Mouse (Mus musculus) forebrain, embryonic 11.5 days (tissue): ENCODE results near the gene Olfr221. TPM values are rescaled to one million over a fixed set of nuclear protein-coding genes. Genes with fewer than 3 reads are reported as not detected.
A peak's percentile ranks its signal among the peaks of the same experiment; 100 is the strongest.
"Not testable (repeated sequence)": the region's sequence is repeated elsewhere in the genome, so short reads cannot be mapped to it uniquely, and the experiment has no call there.

Source experiments
- ATAC-seq: fragments of 200-750 bp; cut with Nextera tagmentation; replicated peaks from 2 replicates; pipeline ENCODE4 v1.8.0; 2017; ENCODE audit warnings: moderate TSS enrichment; ENCODE audit not compliant: low FRiP score
- DNase-seq: peaks from one replicate; pipeline ENCODE4 v3.0.0-alpha.2; 2017; ENCODE audit warnings: low spot score
- H3K27ac ChIP-seq: fragments of 300-500 bp; sonication (generic); 2 replicates; pipeline ENCODE4 v1.5.1; 2014; ENCODE audit warnings: low read depth, low read length
- H3K27me3 ChIP-seq: fragments of 300-500 bp; sonication (generic); 2 replicates; pipeline ENCODE4 v1.6.1; 2014; ENCODE audit warnings: mild to moderate bottlenecking, low read length, mixed read lengths; ENCODE audit not compliant: control insufficient read depth, insufficient read depth
- H3K36me3 ChIP-seq: fragments of 300-500 bp; sonication (generic); 2 replicates; pipeline ENCODE4 v1.6.1; 2014; ENCODE audit warnings: mild to moderate bottlenecking, low read length, moderate library complexity, mixed read lengths; ENCODE audit not compliant: control insufficient read depth, insufficient read depth
- H3K4me1 ChIP-seq: fragments of 300-500 bp; sonication (generic); replicated peaks from 2 replicates; pipeline ENCODE4 v1.6.1; 2014; ENCODE audit warnings: low read length, mixed read lengths; ENCODE audit not compliant: control insufficient read depth, insufficient read depth
- H3K4me2 ChIP-seq: fragments of 300-500 bp; sonication (generic); 2 replicates; pipeline ENCODE4 v1.6.1; 2014; ENCODE audit warnings: low read depth, mild to moderate bottlenecking, low read length, moderate library complexity, mixed read lengths; ENCODE audit not compliant: severe bottlenecking
- H3K4me3 ChIP-seq: fragments of 300-500 bp; sonication (generic); 2 replicates; pipeline ENCODE4 v1.5.1; 2014; ENCODE audit warnings: low read depth, low read length
- H3K9ac ChIP-seq: fragments of 300-500 bp; sonication (generic); 2 replicates; pipeline ENCODE4 v1.6.1; 2014; ENCODE audit warnings: low read length
- H3K9me3 ChIP-seq: fragments of 300-500 bp; sonication (generic); 2 replicates; pipeline ENCODE4 v1.6.1; 2016; ENCODE audit warnings: low read length, mixed read lengths; ENCODE audit not compliant: control insufficient read depth
- WGBS: fragments of 180-500 bp; shearing (Covaris S2); extraction: QIAGEN DNeasy Blood & Tissue Kit; methylation state at CpG from one replicate; pipeline ENCODE4 v1.1.7; 2014; 5-methylcytosine and 5-hydroxymethylcytosine counted together
- polyA plus RNA-seq: library from polyadenylated mRNA; unstranded; fragments of >200 nt; fragmentation: Nextera tagmentation; extraction: Ambion mirVana; gene quantifications from 2 replicates; pipeline ENCODE4 v1.2.1, GENCODE M21; 2014

Olfr221 gene
- polyA plus RNA-seq: not detected in 2 replicates

GRCm38 (mm10) chr14:52042359-52042758 lies at the start of gene Olfr221:
Gene Olfr221, minus strand, starts transcription at chr14:52042459.
- H3K4me1 ChIP-seq, H3K9me3 ChIP-seq, H3K27me3 ChIP-seq, H3K27ac ChIP-seq, H3K9ac ChIP-seq, H3K36me3 ChIP-seq, DNase-seq, ATAC-seq, H3K4me2 ChIP-seq, H3K4me3 ChIP-seq: not testable (repeated sequence)
- WGBS: 62% methylated on average over 3 of the region's 3 CpGs

DNA sequence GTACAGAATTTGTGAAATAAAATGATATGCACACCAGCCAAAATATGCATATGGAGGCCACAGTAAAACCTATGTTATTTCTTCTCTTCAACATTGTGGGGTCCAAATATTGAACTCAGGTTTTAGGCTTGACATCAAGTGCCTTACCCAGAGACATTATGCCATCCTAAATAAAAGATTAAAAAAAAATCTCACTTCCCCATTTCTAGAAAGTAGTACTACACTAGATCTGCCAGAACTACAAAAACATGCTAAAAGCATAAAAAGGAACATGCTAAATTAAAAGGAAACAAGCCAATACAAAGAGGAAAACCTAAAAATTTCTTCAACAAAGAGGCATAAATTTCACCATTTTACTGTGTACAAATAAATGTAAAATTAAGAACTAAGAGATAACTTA lies 40.8 kb upstream of the Olfr221 start:
- Histone ChIP-seq H3K9me3 (no peaks in the 10 kb centered on the region), H3K9ac (no peak overlapping the region), H3K27ac (no peak overlapping the region), H3K4me1 (no peaks in the 10 kb centered on the region), H3K36me3 (peaks cover 11% of the 10 kb centered on the region; the same call in 1 of the 2 replicates), H3K4me2 (no peak overlapping the region), H3K27me3 (no peaks in the 10 kb centered on the region), H3K4me3 (no peak overlapping the region)
- ATAC-seq (no peak), DNase-seq (no peak)

- Histone ChIP-seq H3K36me3 (peaks cover 18% of the 10 kb centered on the region), H3K4me2 (no peak overlapping the region), H3K27me3 (no peaks in the 10 kb centered on the region), H3K9me3 (no peaks in the 10 kb centered on the region), H3K9ac (no peak overlapping the region), H3K4me1 (no peaks in the 10 kb centered on the region), H3K4me3 (no peak overlapping the region), H3K27ac (no peak overlapping the region)
- WGBS: 94% methylated on average over 15 of the region's 15 CpGs
- DNase-seq (no peak), ATAC-seq (0 out of 2 replicates have a peak, but pooled peaks have one; percentile 31)
Observed at GRCm38 (mm10) chr14:52071599-52072137, 29.4 kb upstream of the Olfr221 start.

DNA sequence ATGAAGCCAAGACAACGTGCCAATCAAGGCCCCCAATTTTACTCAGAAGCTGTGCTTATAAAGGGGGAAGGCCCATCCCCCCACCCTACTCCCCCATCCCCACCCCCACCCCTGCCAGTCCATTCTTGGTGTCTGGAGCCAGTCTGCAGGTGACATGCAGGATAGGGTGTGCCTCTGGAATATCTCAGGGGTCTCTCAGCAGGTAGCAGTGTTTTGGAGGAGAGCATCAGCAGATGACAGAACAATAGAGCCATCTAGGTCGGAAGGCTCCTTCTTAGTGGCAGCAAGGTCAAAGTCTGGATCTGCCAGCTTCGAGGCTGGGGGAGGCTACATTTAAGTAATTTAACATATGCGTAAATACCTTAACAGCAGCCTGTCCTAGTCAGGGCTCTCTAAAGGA lies 23.9 kb upstream of the Olfr221 start:
- 69% methylated on average over 4 of the region's 4 CpGs for WGBS
- DNase-seq (no peak), ATAC-seq (no peak)
- Histone ChIP-seq H3K36me3 (no peaks in the 10 kb centered on the region), H3K9ac (no peak overlapping the region), H3K4me3 (no peak overlapping the region), H3K27ac (no peak overlapping the region), H3K4me2 (no peak overlapping the region), H3K27me3 (no peaks in the 10 kb centered on the region), H3K9me3 (no peaks in the 10 kb centered on the region), H3K4me1 (no peaks in the 10 kb centered on the region)

GRCm38 (mm10) chr14:52061798-52062197 lies 19.5 kb upstream of the Olfr221 start:
- Histone ChIP-seq H3K9me3 (no peaks in the 10 kb centered on the region), H3K27me3 (no peaks in the 10 kb centered on the region), H3K4me2 (no peak overlapping the region), H3K4me1 (no peaks in the 10 kb centered on the region), H3K4me3 (no peak overlapping the region), H3K9ac (no peak overlapping the region), H3K36me3 (no peaks in the 10 kb centered on the region), H3K27ac (no peak overlapping the region)
- ATAC-seq (no peak), DNase-seq (no peak)
- 90% methylated on average over 8 of the region's 8 CpGs for WGBS

DNA sequence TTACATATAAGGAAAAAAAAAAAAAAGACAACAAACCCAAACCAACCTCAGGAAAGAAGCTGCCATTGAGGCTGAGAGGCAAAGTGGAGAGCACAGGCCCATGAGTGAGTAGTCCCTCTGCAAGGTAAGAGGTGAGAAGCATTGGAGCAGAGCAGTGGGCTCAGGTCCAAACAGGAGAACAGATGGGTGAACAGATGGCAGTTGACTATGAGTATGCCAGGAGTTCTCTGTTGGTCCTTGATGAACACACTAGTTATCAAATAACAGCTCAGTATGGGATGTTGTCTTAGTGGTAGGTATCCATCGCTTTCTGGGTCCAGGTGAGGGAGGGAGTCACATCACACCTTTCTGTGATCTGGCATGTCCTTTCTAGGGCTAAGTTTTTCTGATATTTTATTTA lies 18.5 kb upstream of the Olfr221 start:
- H3K27ac ChIP-seq: no peak overlapping the region
- WGBS: 86% methylated on average over 1 of the region's 1 CpGs
- no peak overlapping the region for H3K4me3 ChIP-seq
- H3K4me1 ChIP-seq: no peaks in the 10 kb centered on the region
- DNase-seq (no peak), ATAC-seq (no peak)
- H3K9me3 ChIP-seq: no peaks in the 10 kb centered on the region
- H3K4me2 ChIP-seq: no peak overlapping the region
- no peaks in the 10 kb centered on the region for H3K36me3 ChIP-seq
- H3K27me3 ChIP-seq: no peaks in the 10 kb centered on the region
- H3K9ac ChIP-seq: no peak overlapping the region

DNA sequence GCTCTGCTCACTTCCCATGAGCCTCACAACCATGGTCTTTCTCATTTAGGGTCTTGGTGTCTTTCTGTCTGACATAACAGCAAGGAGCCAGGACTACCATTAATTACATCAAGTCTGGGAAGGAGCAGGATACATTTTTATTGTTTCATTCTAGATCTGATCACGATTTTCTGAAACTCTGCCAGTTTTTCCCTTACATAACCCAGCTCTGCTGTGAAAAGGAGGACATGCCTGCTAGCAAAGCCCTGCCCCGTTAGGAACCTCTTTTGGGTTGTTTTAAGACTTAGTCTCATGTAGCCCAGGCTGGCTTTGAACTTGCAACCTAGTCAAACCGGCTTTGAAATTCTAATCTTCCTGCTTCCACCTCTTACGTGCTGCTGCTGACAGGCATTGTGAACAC lies 17.7 kb upstream of the Olfr221 start:
- Histone ChIP-seq H3K27me3 (no peaks in the 10 kb centered on the region), H3K9me3 (no peaks in the 10 kb centered on the region), H3K4me1 (no peaks in the 10 kb centered on the region), H3K36me3 (no peaks in the 10 kb centered on the region), H3K4me2 (no peak overlapping the region), H3K27ac (no peak overlapping the region), H3K9ac (no peak overlapping the region), H3K4me3 (no peak overlapping the region)
- DNase-seq (no peak), ATAC-seq (no peak)
- 71% methylated on average over 4 of the region's 4 CpGs for WGBS

DNA sequence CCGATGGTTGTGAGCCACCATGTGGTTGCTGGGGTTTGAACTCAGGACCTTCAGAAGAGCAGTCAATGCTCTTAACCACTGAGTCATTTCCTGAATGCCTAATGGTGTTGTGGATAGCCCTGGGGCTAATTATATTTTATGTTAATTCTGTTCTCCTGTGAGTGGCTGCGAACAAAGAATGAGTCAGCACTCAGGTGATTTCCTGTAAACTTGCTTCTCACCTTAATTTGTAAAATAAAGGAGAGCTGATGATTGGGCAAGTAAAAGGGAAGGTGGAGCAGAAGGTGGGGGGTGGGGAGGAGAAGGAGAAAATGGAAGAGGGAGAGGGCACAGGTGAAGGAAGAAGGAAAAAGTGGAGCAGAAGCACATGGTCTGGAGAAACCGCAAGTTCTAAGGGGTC lies 10.5 kb upstream of the Olfr221 start:
- 89% methylated on average over 3 of the region's 3 CpGs for WGBS
- not testable (repeated sequence) for ATAC-seq, H3K4me1 ChIP-seq, H3K4me3 ChIP-seq, H3K9ac ChIP-seq, DNase-seq, H3K9me3 ChIP-seq, H3K27me3 ChIP-seq, H3K27ac ChIP-seq, H3K4me2 ChIP-seq, H3K36me3 ChIP-seq

DNA sequence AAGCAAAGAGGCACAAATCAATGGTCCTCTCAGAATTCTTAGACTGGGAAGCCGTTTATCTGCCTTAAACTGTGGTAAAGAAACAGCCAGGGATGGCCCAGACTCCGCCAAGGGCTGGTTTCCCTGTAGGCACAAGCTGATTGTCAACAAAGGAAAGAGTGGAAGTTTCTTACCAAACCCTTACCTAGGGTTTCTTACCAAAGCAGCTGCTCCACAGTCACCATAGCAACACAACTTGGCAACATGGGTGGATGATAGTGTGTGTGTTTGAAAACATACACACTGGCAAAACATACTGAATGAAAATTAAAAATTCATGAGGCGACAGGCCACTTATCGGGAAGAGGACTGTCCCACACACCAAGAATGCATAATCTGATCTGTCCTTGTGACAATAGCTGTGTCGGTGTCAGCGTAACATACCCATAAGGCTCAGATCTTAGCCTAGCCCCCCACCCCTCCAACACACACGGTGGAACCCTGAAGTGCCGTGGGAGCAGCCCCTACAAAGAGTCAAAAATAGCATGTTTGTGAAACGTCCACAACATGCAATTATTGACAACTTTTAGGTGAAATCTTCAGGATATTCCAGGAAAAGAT lies 3.8 kb upstream of the Olfr221 start:
- no peaks in the 10 kb centered on the region for H3K36me3 ChIP-seq
- no peak overlapping the region for H3K27ac ChIP-seq
- no peaks in the 10 kb centered on the region for H3K4me1 ChIP-seq
- no peaks in the 10 kb centered on the region for H3K27me3 ChIP-seq
- H3K4me3 ChIP-seq: no peak overlapping the region
- no peak for DNase-seq
- H3K9me3 ChIP-seq: no peaks in the 10 kb centered on the region
- H3K9ac ChIP-seq: no peak overlapping the region
- H3K4me2 ChIP-seq: no peak overlapping the region
- 75% methylated on average over 9 of the region's 9 CpGs for WGBS
- ATAC-seq: no peak
